Mouse (Mus musculus) 416B (cell line): Measurements from ENCODE around the gene Natd1.

ENCODE experiments used
- DNase-seq: peaks from one replicate; pipeline ENCODE4 v3.0.0; 2011; ENCODE audit warnings: low read depth

The Natd1 gene

DNA sequence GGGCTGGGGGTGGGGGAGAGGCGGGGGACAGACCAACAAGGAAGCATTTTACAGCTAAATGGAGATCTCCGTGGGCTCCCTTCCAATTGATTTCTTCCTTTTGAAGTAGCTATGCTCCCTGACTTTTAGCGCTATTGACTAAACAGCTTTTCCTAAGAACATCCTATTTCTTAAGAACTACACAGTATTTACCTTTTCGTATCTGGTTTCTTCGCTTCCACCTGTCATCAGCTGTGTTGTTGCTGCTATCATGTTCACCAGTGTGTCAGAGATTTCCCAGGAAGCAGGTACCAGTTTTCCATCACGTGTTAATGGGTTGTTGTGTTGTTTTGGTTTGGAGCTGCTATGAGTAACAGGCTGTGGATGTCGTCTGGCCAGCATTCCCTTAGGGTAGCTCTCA is at the start of gene Natd1:
TSS of gene Natd1 (minus strand) at position 260 of the 400 bp plus-strand sequence.
- no peak for DNase-seq

DNA sequence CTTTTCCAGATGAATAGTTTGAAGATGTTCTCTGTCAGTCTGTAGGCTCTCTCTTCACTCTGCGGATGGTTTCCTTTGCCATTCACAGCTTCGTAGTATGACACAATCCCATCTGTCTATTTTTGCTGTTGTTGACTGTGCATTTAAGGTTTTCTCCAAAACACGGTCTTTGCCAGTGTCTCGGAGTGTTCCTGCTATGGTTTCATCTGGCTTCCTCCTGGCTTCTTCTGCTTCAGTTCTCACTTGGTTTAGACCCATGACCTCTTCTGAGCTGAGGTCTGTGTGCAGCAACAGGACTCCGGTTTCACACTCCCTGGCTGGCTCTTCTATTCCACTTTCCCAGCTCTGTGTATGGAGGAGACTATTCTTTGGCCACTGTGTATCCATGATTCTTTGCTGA is 48.2 kb upstream of the Natd1 start:
- no peak for DNase-seq

DNA sequence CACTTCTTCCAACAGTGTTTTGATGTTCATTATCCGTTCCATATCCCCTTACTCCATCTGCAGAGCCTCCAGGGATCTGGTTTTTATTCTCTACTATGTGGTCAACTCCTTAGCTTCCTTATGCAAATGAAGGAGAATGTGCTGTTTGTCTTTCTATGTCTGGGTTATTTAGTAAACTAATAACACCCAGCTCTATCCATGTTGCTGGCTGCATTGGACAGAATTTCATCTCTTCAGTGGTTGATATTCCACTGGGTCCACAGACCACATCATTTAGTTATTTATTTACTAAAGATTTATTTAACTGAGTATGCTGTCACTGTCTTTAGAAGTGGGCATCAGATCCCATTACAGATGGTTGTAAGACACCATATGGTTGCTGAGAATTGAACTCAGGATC is 46.6 kb upstream of the Natd1 start:
- DNase-seq = no peak

DNA sequence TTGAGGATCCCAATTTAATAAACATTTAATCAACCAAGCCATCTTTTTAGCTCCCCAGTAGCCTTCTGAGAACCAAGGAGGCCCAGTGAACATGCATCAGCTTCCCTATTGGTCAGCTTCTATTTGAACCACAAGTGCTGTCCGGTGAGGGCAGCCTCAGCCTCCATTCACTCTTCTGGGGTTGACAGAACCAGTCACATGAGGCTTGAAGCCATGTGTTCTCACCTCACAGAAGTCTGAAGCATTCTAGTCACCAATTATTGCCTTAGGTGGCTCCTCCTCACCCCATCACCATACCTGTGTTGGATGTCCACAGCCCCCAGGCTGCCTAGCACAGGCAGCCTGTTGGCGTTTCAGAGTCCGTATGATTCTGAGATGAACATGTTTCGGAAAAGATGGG is 44.4 kb upstream of the Natd1 start:
- DNase-seq = no peak

DNA sequence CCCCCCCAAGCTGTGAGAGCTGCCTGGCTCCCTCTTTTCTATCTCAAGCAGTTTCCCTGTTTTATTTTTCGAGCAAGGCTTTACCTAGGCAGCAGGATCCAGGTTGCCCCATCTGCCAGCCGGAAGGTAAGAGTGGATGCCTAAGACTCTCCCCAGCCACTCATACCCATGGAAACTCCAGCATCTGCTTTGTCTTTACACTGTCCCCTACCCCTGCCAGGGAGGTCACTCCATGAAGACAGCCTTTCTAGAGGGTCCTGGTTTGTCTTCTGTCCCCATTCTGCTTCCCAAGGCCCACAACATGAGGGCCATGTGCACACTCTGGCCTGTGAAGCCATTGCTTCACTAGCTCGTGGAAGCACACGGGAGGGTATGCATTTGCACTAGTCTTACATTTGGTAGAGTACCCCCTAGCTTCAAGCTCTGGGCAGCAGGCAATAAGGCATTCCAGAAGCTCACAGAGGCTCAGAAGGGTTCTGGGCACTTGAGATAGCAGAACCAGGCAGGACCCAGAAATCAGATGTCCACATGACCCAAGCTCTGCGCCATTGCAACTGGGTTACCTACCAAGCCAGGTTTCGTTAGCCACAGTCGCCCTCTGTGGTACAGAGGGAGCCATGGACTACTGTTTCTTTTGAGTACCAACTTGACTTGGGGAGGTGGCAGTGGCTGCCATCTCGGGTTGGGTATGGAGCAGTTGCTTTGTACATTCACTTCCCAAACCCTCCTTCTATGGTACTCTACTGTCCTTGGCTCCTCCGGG is 41.3 kb upstream of the Natd1 start:
- no peak for DNase-seq

DNA sequence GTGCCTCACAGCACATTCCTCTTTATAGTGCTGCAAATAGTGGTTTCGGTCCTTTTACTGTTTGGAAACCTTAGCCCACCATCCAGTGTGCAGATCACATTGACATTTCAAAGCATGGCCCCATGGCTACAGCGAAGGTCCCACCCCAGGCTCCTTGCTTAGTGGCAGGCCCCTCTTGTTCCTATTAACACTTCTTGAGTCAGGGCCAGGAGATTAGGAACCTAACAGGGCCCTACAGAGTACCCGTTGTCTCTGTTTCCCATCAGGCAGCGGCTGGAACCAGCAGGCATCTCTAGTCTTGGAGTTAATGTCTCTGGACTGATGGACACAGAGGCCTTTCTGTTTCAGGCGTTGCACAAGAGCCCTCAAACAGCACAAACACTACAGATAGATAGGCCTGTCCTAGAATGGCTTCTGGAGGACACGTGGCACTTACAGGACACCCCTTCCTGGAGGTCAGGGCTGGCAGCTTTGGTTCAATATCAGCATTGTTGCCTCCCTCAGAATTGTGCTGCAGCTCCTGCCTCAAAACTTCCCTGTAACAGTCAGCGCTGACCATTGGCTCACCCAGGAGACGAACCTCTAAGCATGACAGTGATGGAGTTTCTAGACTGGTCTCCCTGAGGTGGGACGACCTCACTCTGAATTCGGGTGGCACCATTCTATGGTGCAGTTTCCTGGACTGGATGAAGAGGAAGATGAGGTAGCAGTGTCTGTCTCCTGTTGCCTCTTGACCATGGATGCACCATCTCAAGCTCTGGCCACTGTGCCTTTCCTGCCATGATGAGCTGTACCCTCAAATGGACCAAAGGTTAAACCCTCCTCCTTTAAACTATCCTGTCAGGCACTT is 39.9 kb upstream of the Natd1 start:
- DNase-seq = no peak

DNA sequence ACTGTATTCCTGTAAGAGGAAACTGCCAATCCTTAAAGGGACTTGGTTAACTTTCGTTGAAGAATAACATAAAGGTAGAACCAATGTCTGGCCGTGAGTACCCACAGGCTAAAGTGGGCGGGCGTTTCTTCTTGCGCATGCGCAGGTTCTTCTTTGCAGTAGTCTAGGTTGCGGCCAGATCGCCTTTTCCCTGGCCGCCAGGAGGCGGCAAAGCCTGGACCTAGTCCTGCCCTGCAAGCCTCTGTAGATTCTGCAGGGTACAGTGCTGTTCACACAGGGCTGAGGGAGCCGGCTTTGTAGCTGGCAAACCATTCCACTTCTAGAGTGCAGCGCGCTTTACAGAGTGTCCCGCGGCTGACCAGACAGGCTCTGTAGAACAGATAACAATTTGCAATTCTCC is 39.3 kb upstream of the Natd1 start:
- no peak for DNase-seq

DNA sequence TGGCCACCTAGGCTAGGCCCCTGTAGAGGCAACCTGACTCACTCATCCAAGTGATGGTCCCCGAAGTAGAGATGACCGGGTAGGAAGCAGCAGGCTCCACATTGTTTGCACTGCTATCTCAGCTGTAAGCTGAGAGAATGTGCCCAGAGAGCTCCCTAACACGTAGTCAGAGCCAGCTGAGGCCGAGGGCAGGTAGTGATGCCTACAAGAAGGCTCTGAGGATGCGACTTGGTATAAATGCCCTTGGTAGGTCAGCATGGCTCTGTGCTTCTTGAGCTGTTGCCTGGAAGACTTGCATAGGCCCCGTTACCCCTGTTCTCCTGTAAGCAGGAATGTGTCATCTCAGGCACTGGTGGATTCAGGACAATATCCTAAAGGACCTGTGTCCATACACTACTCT is 38.4 kb upstream of the Natd1 start:
- no peak for DNase-seq

DNA sequence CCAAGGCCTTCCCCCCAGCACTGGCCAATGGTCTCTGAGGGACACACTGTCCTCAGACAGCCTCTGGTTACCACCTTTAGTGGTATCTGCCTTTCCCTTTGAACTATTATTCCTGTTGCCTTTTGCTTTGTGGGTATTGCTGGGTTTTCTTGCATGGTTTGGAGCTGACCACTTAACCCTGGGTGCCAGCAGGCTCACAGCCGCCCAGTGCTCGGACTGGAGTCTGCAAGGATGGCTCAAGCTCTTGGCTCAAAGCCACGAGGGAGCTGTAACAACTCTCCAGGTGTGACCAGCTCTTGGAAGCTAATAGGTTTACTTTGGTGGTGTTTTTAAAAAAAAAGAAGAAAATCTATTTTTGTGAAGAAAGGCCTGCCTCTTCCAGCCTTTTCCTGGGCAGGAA is 37.8 kb upstream of the Natd1 start:
- no peak for DNase-seq

DNA sequence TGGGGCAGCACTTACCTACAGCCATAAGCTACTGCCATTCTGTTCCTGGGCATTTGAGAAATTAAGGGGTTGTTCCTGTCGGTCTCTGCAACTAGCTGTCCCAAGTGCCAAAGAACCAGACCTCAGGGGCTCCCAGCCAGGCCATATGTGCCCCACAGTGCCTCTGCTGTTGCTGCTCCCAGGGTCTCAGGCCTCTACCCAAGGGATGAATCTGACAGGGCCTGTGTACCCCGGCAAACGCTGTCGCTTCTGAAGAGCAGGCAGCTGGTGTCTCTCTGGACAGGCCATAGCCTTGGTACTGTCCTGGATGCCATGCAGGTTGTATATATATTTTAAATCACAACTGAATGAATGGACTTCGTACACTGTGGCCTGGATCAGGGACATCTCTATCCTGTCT is 37.3 kb upstream of the Natd1 start:
- DNase-seq = no peak

DNA sequence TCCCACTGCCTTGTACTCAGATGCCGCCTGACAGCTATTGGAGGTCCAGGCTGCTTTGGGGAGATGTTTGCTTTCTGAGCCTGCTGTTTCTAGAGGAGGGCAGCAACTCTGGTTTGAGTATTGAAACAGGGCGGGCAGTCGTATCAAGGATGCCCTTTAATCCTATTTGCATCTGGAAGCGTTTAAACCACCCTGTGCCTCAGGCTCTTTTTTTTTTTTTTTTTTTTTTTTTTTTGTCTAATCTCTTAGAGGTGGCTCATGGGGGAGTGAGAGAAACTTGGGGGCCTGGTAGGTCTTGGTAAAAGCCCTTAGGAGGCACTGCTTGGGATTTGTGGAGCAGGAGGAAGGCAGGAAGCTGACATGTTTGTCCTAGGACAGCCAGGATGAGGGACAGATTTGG is 30.5 kb upstream of the Natd1 start:
- DNase-seq = no peak

DNA sequence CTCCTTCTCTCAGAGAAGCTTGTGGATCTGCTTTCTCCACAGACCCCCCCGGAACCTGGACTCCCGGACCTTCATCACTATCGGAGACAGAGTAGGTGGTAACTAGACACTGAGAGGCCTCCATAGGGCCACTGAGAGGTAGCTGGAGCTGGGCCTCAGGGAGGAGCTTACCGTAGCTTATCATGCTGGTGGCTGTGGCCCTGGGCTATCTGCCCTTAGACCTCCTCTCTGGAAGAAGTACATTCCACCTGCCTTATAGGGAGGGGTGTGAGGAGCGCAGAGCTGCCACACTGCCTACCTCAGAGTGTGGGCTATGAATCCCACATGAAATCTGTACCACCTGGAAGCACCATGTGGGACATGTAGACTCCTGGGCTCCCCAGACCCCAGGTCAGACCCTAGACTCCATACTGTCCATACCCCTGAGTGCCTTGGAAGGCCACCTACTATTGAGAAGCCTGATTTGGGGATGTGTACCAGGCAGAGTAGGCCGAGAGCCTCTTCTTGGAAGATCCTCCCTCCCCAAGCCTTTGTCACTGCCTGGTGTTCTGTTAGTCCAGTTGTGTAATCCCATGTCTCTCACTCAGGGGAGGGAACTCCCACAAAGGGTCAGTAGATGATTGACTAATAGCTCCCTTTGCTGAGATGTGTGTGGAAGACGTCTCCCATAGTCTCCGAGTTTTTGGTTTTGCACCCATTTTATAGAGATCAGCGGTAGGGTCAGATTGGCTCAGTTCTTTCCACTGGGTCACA is 27.9 kb upstream of the Natd1 start:
- no peak for DNase-seq

DNA sequence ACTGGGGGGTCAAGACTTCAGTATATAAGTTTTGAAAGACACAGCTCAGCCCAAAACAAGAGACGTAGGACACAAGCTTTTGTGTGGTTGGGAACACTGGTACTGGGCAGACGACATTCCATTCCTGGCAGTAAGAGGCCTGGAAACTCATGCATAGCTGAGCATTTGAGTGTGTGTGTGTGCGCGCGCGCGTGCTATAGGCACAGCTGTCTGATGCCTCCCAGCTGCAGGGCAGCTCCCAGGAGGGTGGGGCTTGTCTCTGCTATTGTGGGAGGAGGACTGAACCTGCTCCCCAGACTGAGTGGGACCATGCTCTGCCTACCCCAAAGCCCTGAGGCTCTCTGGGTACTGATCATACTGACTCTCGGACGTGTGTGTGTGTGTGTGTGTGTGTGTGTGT is 26.8 kb upstream of the Natd1 start:
- DNase-seq = no peak

DNA sequence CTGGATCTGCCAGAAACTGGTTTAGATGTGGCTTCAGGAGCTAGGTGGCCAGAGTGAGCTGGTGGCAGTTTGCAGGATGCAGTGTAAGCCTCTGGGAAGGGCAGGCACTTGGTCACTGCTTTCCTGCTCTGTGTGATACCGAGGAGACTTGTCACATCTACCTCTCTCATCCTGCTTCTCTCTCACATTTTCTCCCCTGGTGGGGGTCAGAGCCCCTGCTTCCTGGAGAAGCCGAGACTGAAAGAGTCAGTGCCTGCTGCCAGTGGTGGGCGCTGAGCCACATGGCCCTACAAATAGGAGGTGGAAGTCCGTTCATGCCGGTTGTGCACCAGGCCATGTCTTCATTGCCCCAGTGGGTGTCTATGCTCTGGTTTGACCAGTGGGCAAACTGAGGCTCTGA is 26.0 kb upstream of the Natd1 start:
- no peak for DNase-seq

DNA sequence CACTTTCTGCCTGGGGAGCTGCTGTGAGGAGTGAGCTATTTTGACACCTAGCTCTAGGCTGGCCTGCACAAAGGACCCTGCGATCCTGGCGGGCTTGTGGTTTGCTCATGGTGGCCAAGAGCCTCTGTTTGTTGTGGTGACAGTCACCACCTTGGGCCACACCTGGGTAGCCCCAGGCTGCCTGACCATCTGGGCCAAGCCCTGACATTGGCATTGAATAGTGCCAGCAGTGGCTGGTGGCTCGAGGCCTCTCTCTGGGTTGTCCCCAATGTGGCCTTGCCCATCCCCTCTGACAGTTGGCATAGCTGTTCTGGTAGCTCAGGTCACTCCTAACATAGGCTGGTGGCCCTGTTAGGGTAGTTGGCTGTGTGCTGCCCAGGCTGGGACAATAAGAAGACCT is 24.9 kb upstream of the Natd1 start:
- DNase-seq = no peak

DNA sequence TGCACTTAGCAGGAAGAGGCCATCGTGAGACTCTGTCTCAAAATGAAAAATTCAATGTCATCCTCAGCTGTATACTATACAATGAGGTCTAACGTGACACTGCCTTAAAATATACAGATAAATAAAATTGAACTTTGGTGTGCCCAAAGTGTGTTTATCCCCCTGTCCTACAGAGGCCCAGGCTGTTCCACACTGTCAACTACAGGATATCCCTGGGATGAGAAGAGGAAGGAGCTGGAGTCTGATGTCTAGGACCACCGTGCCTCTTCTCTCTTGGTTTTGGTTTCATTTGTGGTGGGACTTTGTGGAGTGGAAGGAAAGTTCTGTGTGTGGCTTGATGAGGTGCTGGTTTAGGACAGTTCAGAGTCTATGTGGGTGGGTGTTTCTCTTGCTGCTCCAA is 23.1 kb upstream of the Natd1 start:
- DNase-seq = no peak

DNA sequence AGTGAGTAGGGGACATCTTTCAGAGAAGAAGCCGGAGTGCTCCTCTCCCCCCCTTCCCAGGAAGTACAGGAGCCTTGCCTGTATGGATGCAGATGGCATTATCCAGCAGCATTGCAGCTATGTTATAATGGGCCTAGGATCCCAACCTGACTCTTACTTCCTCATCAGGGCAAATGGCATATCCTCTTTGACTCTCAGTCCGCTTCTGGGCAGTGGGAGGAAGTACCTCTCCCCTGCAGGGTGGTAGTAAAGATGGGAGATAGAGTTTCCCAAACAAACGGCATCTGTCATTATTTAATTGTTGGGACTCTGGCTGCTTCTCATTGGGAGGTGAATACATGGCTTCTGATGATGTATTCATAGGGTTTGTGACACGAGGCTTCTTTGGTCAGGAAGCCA is 21.4 kb upstream of the Natd1 start:
- DNase-seq = peak; percentile 63

DNA sequence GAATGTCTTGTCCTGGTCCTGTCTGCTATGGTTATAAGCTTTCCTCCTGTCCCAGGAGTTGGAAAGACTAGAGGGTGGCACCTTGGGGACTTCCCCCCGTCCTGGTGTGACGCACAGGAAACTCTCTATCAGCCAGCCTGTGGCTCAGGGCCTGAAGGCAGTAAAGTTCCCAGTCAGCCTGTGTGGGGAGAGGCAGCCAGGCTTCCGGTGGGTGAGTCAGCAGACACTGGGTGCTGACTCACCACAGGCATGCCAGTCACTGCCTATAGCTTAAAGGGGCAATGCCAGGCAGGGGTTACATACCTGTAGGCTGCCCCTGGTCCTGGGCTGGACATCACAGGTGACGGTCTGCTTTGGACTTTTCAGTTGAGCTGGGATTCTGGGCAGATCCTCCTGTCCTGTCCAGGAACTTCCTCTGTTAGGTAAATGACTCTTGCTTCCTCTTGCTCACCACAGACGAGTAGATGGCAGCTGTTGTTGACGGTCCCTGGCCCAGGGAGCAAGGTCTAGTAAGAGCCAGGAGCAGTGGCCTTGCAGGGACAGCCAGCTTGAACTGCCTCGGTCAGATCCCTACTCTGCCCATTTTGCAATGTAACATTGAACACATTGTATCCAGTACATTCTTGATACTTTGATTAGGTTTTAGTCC is 20.9 kb upstream of the Natd1 start:
- peak; percentile 96 for DNase-seq

DNA sequence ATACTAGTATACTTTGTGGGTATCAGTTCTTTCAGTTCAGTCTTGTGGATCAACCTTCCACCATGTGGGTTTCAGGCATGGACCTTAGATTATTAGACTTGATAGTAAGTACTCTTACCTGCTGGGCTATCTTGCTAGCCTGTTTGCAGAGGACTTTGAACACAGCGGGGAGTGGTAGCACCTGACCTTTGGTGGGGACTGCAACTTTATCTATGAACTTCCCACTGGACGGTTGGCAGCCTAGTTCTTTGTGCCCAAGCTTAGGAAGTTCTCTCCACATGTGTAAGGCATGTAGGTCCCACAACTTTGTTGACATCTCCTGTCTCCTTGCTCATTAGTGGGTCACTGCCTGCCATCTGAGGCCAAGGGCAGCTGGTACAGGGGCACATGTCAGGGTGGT is 20.2 kb upstream of the Natd1 start:
- DNase-seq = no peak

DNA sequence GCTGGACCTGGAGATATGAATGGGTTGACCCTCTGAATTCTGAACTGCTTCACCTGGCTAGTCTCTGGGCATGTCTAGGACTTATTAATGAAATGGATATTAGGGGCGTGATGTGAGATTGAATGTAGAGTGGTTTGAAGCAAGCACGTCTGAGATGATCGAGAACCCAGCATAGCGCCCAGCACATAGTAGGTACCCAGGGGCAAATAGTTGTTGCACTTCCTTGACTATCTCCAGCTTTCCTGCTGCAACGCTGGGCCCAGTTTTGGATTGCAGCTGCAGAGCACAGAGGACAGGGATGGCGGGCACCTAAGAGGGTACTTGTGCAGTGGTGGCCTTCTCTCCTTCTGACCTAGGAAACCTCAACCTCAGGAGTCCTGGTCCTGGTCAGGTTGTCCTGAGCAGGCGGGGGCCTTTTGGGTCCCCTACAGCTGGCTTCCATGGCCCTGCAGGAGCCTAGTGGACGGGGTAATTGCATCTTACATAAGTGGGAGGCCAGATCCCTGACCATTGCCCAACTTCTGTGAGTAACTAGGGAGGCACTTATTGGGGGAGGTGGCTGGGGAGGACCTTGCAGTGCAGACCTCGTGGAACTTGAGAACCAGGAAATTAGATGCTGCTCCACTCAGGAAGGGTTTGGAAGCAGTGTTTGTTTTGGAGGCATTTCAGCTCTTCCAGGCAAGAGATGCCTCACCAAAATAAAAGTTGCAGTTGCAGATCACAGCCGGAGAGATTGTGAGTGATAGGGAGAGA is 18.8 kb upstream of the Natd1 start:
- peak; percentile 69 for DNase-seq

DNA sequence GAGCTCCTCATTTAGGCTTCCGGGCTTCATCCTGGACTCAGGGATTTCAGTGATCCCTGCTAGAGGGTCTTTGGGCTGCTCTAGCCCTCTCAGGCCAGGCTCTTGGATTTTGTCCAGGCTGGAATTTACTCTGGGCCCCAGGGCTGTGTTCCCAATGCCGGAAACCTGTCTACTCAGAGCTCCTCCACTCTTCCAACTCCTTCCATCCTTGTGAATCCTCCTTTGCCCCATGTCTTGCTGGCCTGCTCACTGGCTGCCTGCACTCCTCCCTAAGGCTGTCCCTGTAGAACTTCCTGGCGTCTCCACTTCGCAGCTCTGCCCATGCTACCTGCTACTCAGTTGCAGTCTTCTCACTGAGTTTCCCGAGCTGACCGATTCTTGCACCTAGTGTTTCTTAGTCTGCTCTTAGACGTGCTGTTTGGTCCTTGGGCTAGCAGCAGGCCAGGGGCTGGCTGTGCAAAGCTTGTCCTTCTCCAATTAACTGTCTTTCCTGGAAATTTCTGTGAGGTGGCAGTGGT is 18.0 kb upstream of the Natd1 start:
- peak; percentile 31 for DNase-seq
